Mouse (Mus musculus): ENCODE measurements around the gene Zfp931.

GRCm38 (mm10) chr2:178126041-178126820, 48.0 kb upstream of the Zfp931 start:
- TF ChIP-seq POLR2A (IDR thresholded peaks at IDR 0.05; ENCODE audit: low read depth, low read length), result no peak
- no peak for TF ChIP-seq CTCF (IDR thresholded peaks at IDR 0.05; ENCODE audit: extremely low read depth, insufficient read depth, insufficient read length, insufficient replicate concordance)
